Comparison of ENCODE assay signal across 11 mouse cellular contexts in genomic region chr7:12992222-12992621, GRCm38 (mm10). TPM values are rescaled to one million over a fixed set of nuclear protein-coding genes. Genes with fewer than 3 reads are reported as not detected.
DNase-seq lines count a peak whose midpoint lies in the region; ATAC-seq lines count a peak whose summit lies in the region.
"Had no signal": no experiment of that assay in that cellular context is flagged by ENCODE, and none has a peak within 500 bp of the region (broad histone marks: within the 10 kb centered on the region; RNA-seq: fewer than 3 reads in every experiment).

No protein-coding gene starts in this region.

- intact Hi-C loops in heart, postnatal 14 days (cut with DNase I): no loop called here

- 7% methylated on average over 3 of the region's 3 CpGs for WGBS in heart, embryonic 11.5 days (ENCODE audit: insufficient replicate concordance)
- WGBS in midbrain, embryonic 13.5 days: 6% methylated on average over 3 of the region's 3 CpGs

- no peaks in the 10 kb centered on the region for H3K36me3 ChIP-seq in heart, embryonic 11.5 days (ENCODE audit: control insufficient read depth, insufficient read depth, low read length)
- no peaks in the 10 kb centered on the region for H3K36me3 ChIP-seq in midbrain, embryonic 13.5 days
- H3K36me3 ChIP-seq: midbrain, embryonic 12.5 days had no signal

- DNase-seq in heart, postnatal 14 days: peak; percentile 18 to 53
- DNase-seq in CD4-positive helper T cell, adult 2 months (ENCODE audit: low read depth, low spot score): peak; percentile 70
- DNase-seq in brain, adult 2 months (ENCODE audit: low read depth, low spot score): peak; percentile 25
- DNase-seq in Muller cell, postnatal 12 days (ENCODE audit: inconsistent ontology term): no peak
- no peak for DNase-seq in urinary bladder, postnatal 10 days (ENCODE audit: low spot score)

- H3K9ac ChIP-seq in heart, embryonic 11.5 days (ENCODE audit: low read depth, low read length): no peak overlapping the region
- no peak overlapping the region for H3K9ac ChIP-seq in midbrain, embryonic 13.5 days (replicated peaks)
- H3K9ac ChIP-seq: midbrain, embryonic 12.5 days had no signal

- H3K4me3 ChIP-seq in heart, embryonic 11.5 days (ENCODE audit: low read depth, low read length): no peak overlapping the region
- no peak overlapping the region for H3K4me3 ChIP-seq in midbrain, embryonic 13.5 days (replicated peaks)
- H3K4me3 ChIP-seq: midbrain, embryonic 12.5 days had no signal

- H3K27me3 ChIP-seq in heart, embryonic 11.5 days (ENCODE audit: control insufficient read depth, insufficient read depth, low read length): no peaks in the 10 kb centered on the region
- H3K27me3 ChIP-seq in midbrain, embryonic 13.5 days: no peaks in the 10 kb centered on the region
- H3K27me3 ChIP-seq: midbrain, embryonic 12.5 days had no signal

- no peak for ATAC-seq in heart, embryonic 11.5 days (replicated peaks; ENCODE audit: insufficient number of reproducible peaks, low FRiP score, low TSS enrichment)
- peak; percentile 77 for ATAC-seq in megakaryocyte progenitor cell, adult 5-6 weeks (replicated peaks; ENCODE audit: poor library complexity)
- ATAC-seq in midbrain, embryonic 13.5 days: no peak

- no peaks in the 10 kb centered on the region for H3K9me3 ChIP-seq in heart, embryonic 11.5 days (replicated peaks; ENCODE audit: control insufficient read depth, low read length)
- H3K9me3 ChIP-seq in midbrain, embryonic 13.5 days: no peaks in the 10 kb centered on the region
- H3K9me3 ChIP-seq: midbrain, embryonic 12.5 days had no signal

- no peak overlapping the region for H3K4me2 ChIP-seq in heart, embryonic 11.5 days
- H3K4me2 ChIP-seq in midbrain, embryonic 13.5 days (replicated peaks): no peak overlapping the region
- H3K4me2 ChIP-seq: midbrain, embryonic 12.5 days had no signal

- no peaks in the 10 kb centered on the region for H3K4me1 ChIP-seq in heart, embryonic 11.5 days (ENCODE audit: control insufficient read depth, insufficient read depth, low read length)
- no peaks in the 10 kb centered on the region for H3K4me1 ChIP-seq in midbrain, embryonic 13.5 days (replicated peaks)
- H3K4me1 ChIP-seq: midbrain, embryonic 12.5 days had no signal

- H3K27ac ChIP-seq in heart, embryonic 11.5 days (ENCODE audit: low read depth, low read length): no peak overlapping the region
- no peak overlapping the region for H3K27ac ChIP-seq in midbrain, embryonic 13.5 days
- H3K27ac ChIP-seq: midbrain, embryonic 12.5 days had no signal

RNA-seq across cellular contexts. Expression of gene Slc27a5, which starts 5.8 kb away (rescaled TPM):
- total RNA-seq in heart, postnatal 14 days (2021): not detected
- not detected in 2 replicates for polyA plus RNA-seq in heart, embryonic 11.5 days (2014; fragmentation: Nextera tagmentation; extraction: Ambion mirVana)
- total RNA-seq in megakaryocyte progenitor cell, adult 5-6 weeks (2015): not detected in 2 replicates
- total RNA-seq in megakaryocyte progenitor cell, adult 5-6 weeks (2017): not detected in 2 replicates
- 0.11 and 0.23 TPM in 2 replicates for polyA plus RNA-seq in midbrain, embryonic 13.5 days (2015; fragmentation: Nextera tagmentation; extraction: Ambion mirVana)
- total RNA-seq: heart, postnatal 36 days had no signal
- polyA plus RNA-seq: embryonic facial prominence, embryonic 14.5 days; midbrain, embryonic 12.5 days had no signal

RNA-seq across cellular contexts. Expression of gene Trim28, which starts 6.7 kb away (rescaled TPM):
- 100 to 1,000 TPM; 115 TPM for total RNA-seq in heart, postnatal 14 days (2021)
- polyA plus RNA-seq in heart, embryonic 11.5 days (2014; fragmentation: Nextera tagmentation; extraction: Ambion mirVana): 252 and 256 TPM in 2 replicates
- 389 and 409 TPM in 2 replicates for total RNA-seq in megakaryocyte progenitor cell, adult 5-6 weeks (2015)
- 506 and 507 TPM in 2 replicates for total RNA-seq in megakaryocyte progenitor cell, adult 5-6 weeks (2017)
- polyA plus RNA-seq in midbrain, embryonic 13.5 days (2015; fragmentation: Nextera tagmentation; extraction: Ambion mirVana): 240 and 273 TPM in 2 replicates

RNA-seq across cellular contexts. Expression of gene Zfp446, which starts 14.6 kb away (rescaled TPM):
- 1 to 10 TPM; 2.6 to 3.3 TPM for total RNA-seq in heart, postnatal 14 days (2021)
- polyA plus RNA-seq in heart, embryonic 11.5 days (2014; fragmentation: Nextera tagmentation; extraction: Ambion mirVana): 4.3 and 5.5 TPM in 2 replicates
- total RNA-seq in megakaryocyte progenitor cell, adult 5-6 weeks (2015): 3.1 and 4.4 TPM in 2 replicates
- total RNA-seq in megakaryocyte progenitor cell, adult 5-6 weeks (2017): 2.6 and 3.3 TPM in 2 replicates
- 14.3 and 16.2 TPM in 2 replicates for polyA plus RNA-seq in midbrain, embryonic 13.5 days (2015; fragmentation: Nextera tagmentation; extraction: Ambion mirVana)

RNA-seq across cellular contexts. Expression of gene Zbtb45, which starts 17.6 kb away (rescaled TPM):
- 1 to 10 TPM; 8.4 to 9.2 TPM for total RNA-seq in heart, postnatal 14 days (2021)
- polyA plus RNA-seq in heart, embryonic 11.5 days (2014; fragmentation: Nextera tagmentation; extraction: Ambion mirVana): 13.6 and 16.0 TPM in 2 replicates
- total RNA-seq in megakaryocyte progenitor cell, adult 5-6 weeks (2015): 11.4 and 13.8 TPM in 2 replicates
- 7.8 and 9.8 TPM in 2 replicates for total RNA-seq in megakaryocyte progenitor cell, adult 5-6 weeks (2017)
- polyA plus RNA-seq in midbrain, embryonic 13.5 days (2015; fragmentation: Nextera tagmentation; extraction: Ambion mirVana): 37.3 and 41.2 TPM in 2 replicates

RNA-seq across cellular contexts. Expression of gene Zfp324, which starts 26.6 kb away (rescaled TPM):
- 1 to 10 TPM; 4.1 to 4.5 TPM for total RNA-seq in heart, postnatal 14 days (2021)
- polyA plus RNA-seq in heart, embryonic 11.5 days (2014; fragmentation: Nextera tagmentation; extraction: Ambion mirVana): 6.8 and 7.1 TPM in 2 replicates
- total RNA-seq in megakaryocyte progenitor cell, adult 5-6 weeks (2015): 3.9 and 4.0 TPM in 2 replicates
- 6.5 and 8.5 TPM in 2 replicates for total RNA-seq in megakaryocyte progenitor cell, adult 5-6 weeks (2017)
- polyA plus RNA-seq in midbrain, embryonic 13.5 days (2015; fragmentation: Nextera tagmentation; extraction: Ambion mirVana): 13.7 and 15.4 TPM in 2 replicates

Comparison
In these comparisons a context has a peak if more than half of its experiments do, and no peak if none do; other contexts are left out.
1. DNase-seq: peak in heart, postnatal 14 days (2 of 2), CD4-positive helper T cell, adult 2 months (single experiment) and brain, adult 2 months (single experiment); none in Muller cell, postnatal 12 days (single experiment) and urinary bladder, postnatal 10 days (single experiment).